24 mouse cellular contexts compared by ENCODE assay signal in the genomic region with DNA sequence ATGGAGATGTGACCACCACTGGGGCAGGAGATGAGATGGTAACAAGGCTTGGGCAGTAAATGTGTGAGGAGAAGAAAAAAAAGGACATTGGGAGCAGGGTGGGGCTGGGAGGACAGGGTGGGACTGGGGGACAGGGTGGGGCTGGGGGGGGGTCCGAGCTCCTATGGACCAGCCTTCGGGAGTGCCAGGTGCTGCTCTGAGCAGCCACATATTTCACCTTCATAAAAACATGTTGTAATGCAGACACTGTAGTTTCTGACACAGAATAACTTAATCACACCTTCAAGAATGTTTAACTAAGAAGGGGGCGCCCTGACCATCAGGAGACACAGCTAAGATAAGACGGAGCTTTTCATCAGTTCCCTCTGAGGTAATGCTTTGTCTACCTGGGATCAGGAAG. TPM values are rescaled to one million over a fixed set of nuclear protein-coding genes. Genes with fewer than 3 reads are reported as not detected.
A peak's percentile ranks its signal among the peaks of the same experiment; 100 is the strongest.
DNase-seq lines count a peak whose midpoint lies in the region; ATAC-seq and TF ChIP-seq lines count a peak whose summit lies in the region.
"Had no signal": no experiment of that assay in that cellular context is flagged by ENCODE, and none has a peak within 500 bp of the region (broad histone marks: within the 10 kb centered on the region; RNA-seq: fewer than 3 reads in every experiment).

No protein-coding gene starts in this region.

- DNase-seq in heart, embryonic 10.5 days (ENCODE audit: low spot score), result peak; percentile 24
- DNase-seq in stomach, postnatal 0 days (ENCODE audit: low spot score), result no peak
- no peak for DNase-seq in thymus, postnatal 4 days
- DNase-seq: adrenal gland, adult 2 months; adrenal gland, postnatal 10 days; adrenal gland, postnatal 25 days; cerebellum, adult 11 months; cerebellum, adult 18-20 months; cerebellum, adult 8-10 months; cerebellum, adult 9-11 months; cerebellum, postnatal 14 days; cerebellum, postnatal 36 days; embryo, embryonic 11 days had no signal

- no peaks in the 10 kb centered on the region for H3K36me3 ChIP-seq in heart, embryonic 10.5 days
- no peaks in the 10 kb centered on the region for H3K36me3 ChIP-seq in heart, embryonic 11.5 days (ENCODE audit: control insufficient read depth, insufficient read depth, low read length)
- H3K36me3 ChIP-seq in stomach, embryonic 15.5 days, result no peaks in the 10 kb centered on the region
- H3K36me3 ChIP-seq in stomach, postnatal 0 days (ENCODE audit: control insufficient read depth, insufficient read depth, low read length), result no peaks in the 10 kb centered on the region
- no peaks in the 10 kb centered on the region for H3K36me3 ChIP-seq in intestine, embryonic 15.5 days
- H3K36me3 ChIP-seq in intestine, postnatal 0 days (ENCODE audit: control insufficient read depth, insufficient read depth), result no peaks in the 10 kb centered on the region
- H3K36me3 ChIP-seq: embryonic facial prominence, embryonic 13.5 days; embryonic facial prominence, embryonic 15.5 days; forebrain, embryonic 10.5 days; forebrain, embryonic 12.5 days had no signal

- no peak for TF ChIP-seq CTCF in stomach, postnatal 0 days (IDR thresholded peaks at IDR 0.05; ENCODE audit: low read depth)
- peak; percentile 39; the same call in 1 of the 2 replicates for TF ChIP-seq CTCF in intestine, postnatal 0 days (IDR thresholded peaks at IDR 0.05; ENCODE audit: low read depth)

- H3K27me3 ChIP-seq in heart, embryonic 10.5 days (ENCODE audit: insufficient read depth, poor library complexity, severe bottlenecking), result peaks cover 10% of the 10 kb centered on the region
- H3K27me3 ChIP-seq in heart, embryonic 11.5 days (ENCODE audit: control insufficient read depth, insufficient read depth, low read length), result no peaks in the 10 kb centered on the region; the same call in 1 of the 2 replicates
- H3K27me3 ChIP-seq in stomach, embryonic 15.5 days (replicated peaks), result 0 out of 2 replicates have a peak, but pooled peaks cover 6% of the 10 kb centered on the region
- H3K27me3 ChIP-seq in stomach, postnatal 0 days (ENCODE audit: control insufficient read depth, insufficient read depth, low read length), result no peaks in the 10 kb centered on the region
- H3K27me3 ChIP-seq in intestine, embryonic 15.5 days (replicated peaks), result no peaks in the 10 kb centered on the region
- H3K27me3 ChIP-seq in intestine, postnatal 0 days (replicated peaks; ENCODE audit: control insufficient read depth, insufficient read depth, low read length), result 0 out of 2 replicates have a peak, but pooled peaks cover 3% of the 10 kb centered on the region
- H3K27me3 ChIP-seq: forebrain, embryonic 12.5 days had no signal

- H3K4me2 ChIP-seq in heart, embryonic 11.5 days, result no peak overlapping the region
- H3K4me2 ChIP-seq in stomach, embryonic 15.5 days, result no peak overlapping the region
- no peak overlapping the region for H3K4me2 ChIP-seq in stomach, postnatal 0 days (replicated peaks; ENCODE audit: low read depth)
- no peak overlapping the region for H3K4me2 ChIP-seq in intestine, embryonic 15.5 days (replicated peaks)
- H3K4me2 ChIP-seq in intestine, postnatal 0 days (replicated peaks; ENCODE audit: low read depth), result peak overlapping the region; percentile 38
- H3K4me2 ChIP-seq: embryonic facial prominence, embryonic 13.5 days; embryonic facial prominence, embryonic 15.5 days; forebrain, embryonic 12.5 days had no signal

- TF ChIP-seq EP300 in stomach, postnatal 0 days (optimal IDR thresholded peaks at IDR 0.05), result no peak

- no peak overlapping the region for H3K4me3 ChIP-seq in heart, embryonic 10.5 days
- H3K4me3 ChIP-seq in heart, embryonic 11.5 days (ENCODE audit: low read depth, low read length), result no peak overlapping the region
- no peak overlapping the region for H3K4me3 ChIP-seq in stomach, embryonic 15.5 days (replicated peaks)
- no peak overlapping the region for H3K4me3 ChIP-seq in stomach, postnatal 0 days (ENCODE audit: low read depth, low read length)
- H3K4me3 ChIP-seq in intestine, embryonic 15.5 days (replicated peaks), result no peak overlapping the region
- no peak overlapping the region for H3K4me3 ChIP-seq in intestine, postnatal 0 days (ENCODE audit: low read depth, low read length)
- H3K4me3 ChIP-seq: embryonic facial prominence, embryonic 13.5 days; embryonic facial prominence, embryonic 15.5 days; erythroblast, embryonic 14.5 days; forebrain, embryonic 10.5 days; forebrain, embryonic 12.5 days had no signal

- peaks cover 36% of the 10 kb centered on the region for H3K4me1 ChIP-seq in heart, embryonic 10.5 days
- peaks cover 14% of the 10 kb centered on the region; the same call in 1 of the 2 replicates for H3K4me1 ChIP-seq in heart, embryonic 11.5 days (ENCODE audit: control insufficient read depth, insufficient read depth, low read length)
- H3K4me1 ChIP-seq in stomach, embryonic 15.5 days, result peaks cover 5% of the 10 kb centered on the region; the same call in 1 of the 2 replicates
- H3K4me1 ChIP-seq in stomach, postnatal 0 days (replicated peaks; ENCODE audit: control insufficient read depth, insufficient read depth), result no peaks in the 10 kb centered on the region
- H3K4me1 ChIP-seq in intestine, embryonic 15.5 days (replicated peaks), result peaks cover 9% of the 10 kb centered on the region; the same call in 1 of the 2 replicates
- H3K4me1 ChIP-seq in intestine, postnatal 0 days (replicated peaks; ENCODE audit: control insufficient read depth, insufficient read depth, low read length), result no peaks in the 10 kb centered on the region

- 69% methylated on average over 4 of the region's 4 CpGs for WGBS in heart, embryonic 10.5 days
- WGBS in heart, embryonic 11.5 days (ENCODE audit: insufficient replicate concordance), result 74% methylated on average over 4 of the region's 4 CpGs
- WGBS in stomach, embryonic 15.5 days, result 42% methylated on average over 4 of the region's 4 CpGs
- WGBS in stomach, postnatal 0 days, result 49% methylated on average over 4 of the region's 4 CpGs
- 66% methylated on average over 4 of the region's 4 CpGs for WGBS in intestine, embryonic 15.5 days
- 44% methylated on average over 4 of the region's 4 CpGs for WGBS in intestine, postnatal 0 days

- H3K9me3 ChIP-seq in heart, embryonic 10.5 days, result no peaks in the 10 kb centered on the region
- H3K9me3 ChIP-seq in heart, embryonic 11.5 days (replicated peaks; ENCODE audit: control insufficient read depth, low read length), result no peaks in the 10 kb centered on the region
- no peaks in the 10 kb centered on the region for H3K9me3 ChIP-seq in stomach, embryonic 15.5 days
- H3K9me3 ChIP-seq in stomach, postnatal 0 days (ENCODE audit: control insufficient read depth, low read length), result no peaks in the 10 kb centered on the region
- no peaks in the 10 kb centered on the region for H3K9me3 ChIP-seq in intestine, embryonic 15.5 days
- H3K9me3 ChIP-seq in intestine, postnatal 0 days (ENCODE audit: control insufficient read depth), result no peaks in the 10 kb centered on the region
- H3K9me3 ChIP-seq: embryonic facial prominence, embryonic 13.5 days; embryonic facial prominence, embryonic 15.5 days; forebrain, embryonic 10.5 days; forebrain, embryonic 12.5 days had no signal

- no peak overlapping the region for H3K27ac ChIP-seq in heart, embryonic 10.5 days
- no peak overlapping the region for H3K27ac ChIP-seq in heart, embryonic 11.5 days (ENCODE audit: low read depth, low read length)
- no peak overlapping the region for H3K27ac ChIP-seq in stomach, embryonic 15.5 days
- no peak overlapping the region for H3K27ac ChIP-seq in stomach, postnatal 0 days (replicated peaks)
- H3K27ac ChIP-seq in intestine, embryonic 15.5 days, result no peak overlapping the region
- no peak overlapping the region for H3K27ac ChIP-seq in intestine, postnatal 0 days (ENCODE audit: low read depth, low read length)
- H3K27ac ChIP-seq: embryonic facial prominence, embryonic 13.5 days; embryonic facial prominence, embryonic 15.5 days; forebrain, embryonic 10.5 days had no signal

- ATAC-seq in heart, embryonic 11.5 days (replicated peaks; ENCODE audit: insufficient number of reproducible peaks, low FRiP score, low TSS enrichment), result no peak
- ATAC-seq in stomach, embryonic 15.5 days (ENCODE audit: insufficient read depth, low FRiP score, low read depth), result peak; percentile 12; the same call in 1 of the 2 replicates
- ATAC-seq in stomach, postnatal 0 days (ENCODE audit: low FRiP score, low TSS enrichment), result no peak
- peak; percentile 86 for ATAC-seq in intestine, embryonic 15.5 days
- ATAC-seq in intestine, postnatal 0 days, result peak; percentile 69
- no peak for ATAC-seq in frontal cortex, adult (ENCODE audit: low TSS enrichment)
- ATAC-seq: forebrain, embryonic 14.5 days had no signal

- H3K9ac ChIP-seq in heart, embryonic 11.5 days (ENCODE audit: low read depth, low read length), result no peak overlapping the region
- no peak overlapping the region for H3K9ac ChIP-seq in stomach, embryonic 15.5 days
- H3K9ac ChIP-seq in stomach, postnatal 0 days (ENCODE audit: low read length), result no peak overlapping the region
- no peak overlapping the region for H3K9ac ChIP-seq in intestine, embryonic 15.5 days
- no peak overlapping the region for H3K9ac ChIP-seq in intestine, postnatal 0 days (ENCODE audit: low read depth, low read length)
- H3K9ac ChIP-seq: embryonic facial prominence, embryonic 13.5 days; embryonic facial prominence, embryonic 15.5 days; forebrain, embryonic 12.5 days had no signal

RNA-seq across cellular contexts. Expression of a gene that starts 4.0 kb away (rescaled TPM):
- 0.23 and 0.40 TPM in 2 replicates for polyA plus RNA-seq in heart, embryonic 10.5 days (2016; fragmentation: Nextera tagmentation; extraction: Ambion mirVana)
- polyA plus RNA-seq in heart, embryonic 11.5 days (2014; fragmentation: Nextera tagmentation; extraction: Ambion mirVana), result 0.19 and 0.30 TPM in 2 replicates
- not detected in 2 replicates for polyA plus RNA-seq in stomach, embryonic 15.5 days (2015; fragmentation: Nextera tagmentation; extraction: Ambion mirVana)
- not detected in 2 replicates for polyA plus RNA-seq in stomach, postnatal 0 days (2015; fragmentation: Nextera tagmentation; extraction: Ambion mirVana)
- not detected in 2 replicates for polyA plus RNA-seq in intestine, embryonic 15.5 days (2015; fragmentation: Nextera tagmentation; extraction: Ambion mirVana)
- not detected in 2 replicates for polyA plus RNA-seq in intestine, postnatal 0 days (2015; fragmentation: Nextera tagmentation; extraction: Ambion mirVana)
- polyA plus RNA-seq: adrenal gland, adult 2 months; embryonic facial prominence, embryonic 13.5 days; erythroblast, embryonic 14.5 days; forebrain, embryonic 12.5 days had no signal

Comparison
In these comparisons a context has a peak if more than half of its experiments do, and no peak if none do; other contexts are left out.
1. ATAC-seq: peak in stomach, embryonic 15.5 days (single experiment), intestine, embryonic 15.5 days (single experiment) and intestine, postnatal 0 days (single experiment); none in heart, embryonic 11.5 days (single experiment), stomach, postnatal 0 days (single experiment) and frontal cortex, adult (single experiment).